In genomic region chr3:60516054-60516674, GRCm38 (mm10) we compare ENCODE assay signal across 9 mouse cellular contexts. TPM values are rescaled to one million over a fixed set of nuclear protein-coding genes. Genes with fewer than 3 reads are reported as not detected.
A peak's percentile ranks its signal among the peaks of the same experiment; 100 is the strongest.
DNase-seq lines count a peak whose midpoint lies in the region; ATAC-seq lines count a peak whose summit lies in the region.
"Had no signal": no experiment of that assay in that cellular context is flagged by ENCODE, and none has a peak within 500 bp of the region (broad histone marks: within the 10 kb centered on the region; RNA-seq: fewer than 3 reads in every experiment).

No protein-coding gene starts in this region.

- H3K36me3 ChIP-seq in neural tube, embryonic 12.5 days = no peaks in the 10 kb centered on the region
- no peaks in the 10 kb centered on the region for H3K36me3 ChIP-seq in intestine, embryonic 15.5 days
- H3K36me3 ChIP-seq: hindbrain, embryonic 15.5 days had no signal

- DNase-seq in neural tube, embryonic 10.5 days (ENCODE audit: extremely low spot score, low spot score) = no peak
- peak; percentile 69 for DNase-seq in adrenal gland, adult 8-10 months
- DNase-seq in fibroblast of lung, adult 2 months (ENCODE audit: low read depth) = peak; percentile 85
- peak; percentile 81 to 82 for DNase-seq in lung, adult 18-20 months
- peak; percentile 64 for DNase-seq in spleen, adult 12 weeks (ENCODE audit: low spot score)
- DNase-seq in MN1 (ENCODE audit: low spot score) = no peak

- no peak overlapping the region for H3K27ac ChIP-seq in neural tube, embryonic 12.5 days
- no peak overlapping the region for H3K27ac ChIP-seq in intestine, embryonic 15.5 days
- H3K27ac ChIP-seq: hindbrain, embryonic 15.5 days had no signal

- no peak overlapping the region for H3K4me2 ChIP-seq in neural tube, embryonic 12.5 days (replicated peaks)
- no peak overlapping the region; the same call in 1 of the 2 replicates for H3K4me2 ChIP-seq in intestine, embryonic 15.5 days (replicated peaks)
- H3K4me2 ChIP-seq: hindbrain, embryonic 15.5 days had no signal

- no peaks in the 10 kb centered on the region for H3K27me3 ChIP-seq in neural tube, embryonic 12.5 days (replicated peaks)
- no peaks in the 10 kb centered on the region for H3K27me3 ChIP-seq in intestine, embryonic 15.5 days (replicated peaks)
- H3K27me3 ChIP-seq: hindbrain, embryonic 15.5 days had no signal

- no peak overlapping the region for H3K9ac ChIP-seq in neural tube, embryonic 12.5 days
- H3K9ac ChIP-seq in intestine, embryonic 15.5 days = no peak overlapping the region
- H3K9ac ChIP-seq: hindbrain, embryonic 15.5 days had no signal

- H3K4me1 ChIP-seq in neural tube, embryonic 12.5 days = 0 out of 2 replicates have a peak, but pooled peaks cover 5% of the 10 kb centered on the region
- H3K4me1 ChIP-seq in intestine, embryonic 15.5 days (replicated peaks) = peaks cover 15% of the 10 kb centered on the region

- WGBS in neural tube, embryonic 12.5 days = 45% methylated on average over 12 of the region's 12 CpGs
- WGBS in intestine, embryonic 15.5 days = 35% methylated on average over 12 of the region's 12 CpGs

- H3K4me3 ChIP-seq in neural tube, embryonic 12.5 days = no peak overlapping the region
- H3K4me3 ChIP-seq in intestine, embryonic 15.5 days (replicated peaks) = no peak overlapping the region
- H3K4me3 ChIP-seq: hindbrain, embryonic 15.5 days had no signal

- H3K9me3 ChIP-seq in neural tube, embryonic 12.5 days = no peaks in the 10 kb centered on the region
- no peaks in the 10 kb centered on the region for H3K9me3 ChIP-seq in intestine, embryonic 15.5 days
- H3K9me3 ChIP-seq: hindbrain, embryonic 15.5 days had no signal

- 0 out of 2 replicates have a peak, but pooled peaks have one; percentile 8 for ATAC-seq in neural tube, embryonic 12.5 days (ENCODE audit: low FRiP score, low read depth)
- ATAC-seq in intestine, embryonic 15.5 days = peak; percentile 76

RNA-seq across cellular contexts. Expression of gene Mbnl1, which starts 43.5 kb away (rescaled TPM):
- polyA plus RNA-seq in neural tube, embryonic 12.5 days (2016; fragmentation: Nextera tagmentation; extraction: Ambion mirVana) = 45.2 and 45.6 TPM in 2 replicates
- total RNA-seq in adrenal gland, adult 8-10 months (2022) = 1,000 to 10,000 TPM in 1 of 4 experiments, 100 to 1,000 TPM in 3; 518 to 1,002 (median 693) TPM
- 107 and 119 TPM in 2 replicates for polyA plus RNA-seq in intestine, embryonic 15.5 days (2015; fragmentation: Nextera tagmentation; extraction: Ambion mirVana)

Comparison
In these comparisons a context has a peak if more than half of its experiments do, and no peak if none do; other contexts are left out.
1. DNase-seq: peak in adrenal gland, adult 8-10 months (single experiment), fibroblast of lung, adult 2 months (single experiment), lung, adult 18-20 months (2 of 2) and spleen, adult 12 weeks (single experiment); none in neural tube, embryonic 10.5 days (single experiment) and MN1 (single experiment).